Mouse (Mus musculus) liver, embryonic 16.5 days (tissue): ENCODE results near the gene Hic1. TPM values are rescaled to one million over a fixed set of nuclear protein-coding genes. Genes with fewer than 3 reads are reported as not detected.

ENCODE experiments used
- ATAC-seq: fragments of 200-750 bp; cut with Nextera tagmentation; 2 replicates; pipeline ENCODE4 v1.8.0; 2017; ENCODE audit warnings: low read depth, mild to moderate bottlenecking, moderate number of reproducible peaks, moderate library complexity
- H3K27ac ChIP-seq: fragments of 300-500 bp; sonication (generic); 2 replicates; pipeline ENCODE4 v1.5.1; 2014; ENCODE audit warnings: mild to moderate bottlenecking, low read length
- H3K27me3 ChIP-seq: fragments of 300-500 bp; sonication (generic); 2 replicates; pipeline ENCODE4 v1.6.1; 2014; ENCODE audit warnings: low read depth, low read length, mixed read lengths; ENCODE audit not compliant: control insufficient read depth, insufficient read depth
- H3K36me3 ChIP-seq: fragments of 300-500 bp; sonication (generic); 2 replicates; pipeline ENCODE4 v1.6.1; 2014; ENCODE audit warnings: mild to moderate bottlenecking; ENCODE audit not compliant: control insufficient read depth, insufficient read depth
- H3K4me1 ChIP-seq: fragments of 300-500 bp; sonication (generic); 2 replicates; pipeline ENCODE4 v1.6.1; 2014; ENCODE audit warnings: low read depth, low read length, mixed read lengths; ENCODE audit not compliant: control insufficient read depth
- H3K4me2 ChIP-seq: fragments of 300-500 bp; sonication (generic); 2 replicates; pipeline ENCODE4 v1.6.1; 2014; ENCODE audit warnings: low read depth, low read length, mixed read lengths
- H3K4me3 ChIP-seq: fragments of 300-500 bp; sonication (generic); 2 replicates; pipeline ENCODE4 v1.5.1; 2014; ENCODE audit warnings: low read depth, mild to moderate bottlenecking, low read length
- H3K9ac ChIP-seq: fragments of 300-500 bp; sonication (generic); 2 replicates; pipeline ENCODE4 v1.6.1; 2014; ENCODE audit warnings: low read depth, low read length
- H3K9me3 ChIP-seq: fragments of 300-500 bp; sonication (generic); replicated peaks from 2 replicates; pipeline ENCODE4 v1.6.1; 2016; ENCODE audit warnings: low read length; ENCODE audit not compliant: control insufficient read depth
- WGBS: fragments of 180-500 bp; shearing (Covaris S2); extraction: QIAGEN DNeasy Blood & Tissue Kit; methylation state at CpG from one replicate; pipeline ENCODE4 v1.1.7; 2014; ENCODE audit not compliant: insufficient replicate concordance; 5-methylcytosine and 5-hydroxymethylcytosine counted together
- polyA plus RNA-seq: library from polyadenylated mRNA; unstranded; fragments of >200 nt; fragmentation: Nextera tagmentation; extraction: Ambion mirVana; gene quantifications from 2 replicates; pipeline ENCODE4 v1.2.1, GENCODE M21; 2015

The Hic1 gene
- polyA plus RNA-seq, 1 experiment from 2014 or later = 1.0 TPM

DNA sequence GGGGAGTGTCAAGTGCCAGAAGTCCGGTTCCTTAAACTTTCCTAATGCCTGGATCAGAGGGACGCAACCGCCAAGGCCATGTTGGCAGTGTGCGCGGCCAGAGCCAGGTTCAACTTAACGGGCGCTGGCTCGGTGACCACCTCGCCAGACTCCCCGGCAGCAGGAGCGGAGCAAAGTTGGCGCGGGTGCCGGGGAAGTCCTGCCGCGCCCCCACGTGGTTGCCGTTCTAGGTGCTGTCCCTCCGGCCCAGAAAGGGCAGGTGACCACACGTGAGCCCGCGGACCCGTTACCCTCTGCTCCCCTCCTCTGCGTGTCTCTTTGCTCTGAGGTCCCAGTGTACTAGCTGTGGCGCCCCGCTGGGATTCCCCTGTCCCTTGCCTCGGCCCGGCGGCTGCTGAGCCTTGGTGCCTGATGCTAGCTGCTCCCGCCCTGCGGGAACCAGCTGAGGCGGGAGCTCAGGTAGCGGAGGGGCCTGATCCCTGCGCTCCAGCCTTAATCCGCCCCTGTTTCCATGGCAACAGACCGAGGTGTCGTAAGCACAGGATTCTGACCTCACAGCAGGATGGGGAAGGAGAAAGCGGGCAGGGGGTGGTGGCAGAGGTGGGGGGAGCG, 25.6 kb upstream of the Hic1 start:
- Histone ChIP-seq H3K4me2 (peak overlapping the region; percentile 72), H3K27ac (no peak overlapping the region), H3K36me3 (no peaks in the 10 kb centered on the region), H3K4me1 (peaks cover 25% of the 10 kb centered on the region), H3K4me3 (peak overlapping the region; percentile 59), H3K27me3 (peaks cover 56% of the 10 kb centered on the region), H3K9ac (no peak overlapping the region), H3K9me3 (no peaks in the 10 kb centered on the region)
- ATAC-seq = 0 out of 2 replicates have a peak, but pooled peaks have one; percentile 2
- 1% methylated on average over 39 of the region's 39 CpGs for WGBS

DNA sequence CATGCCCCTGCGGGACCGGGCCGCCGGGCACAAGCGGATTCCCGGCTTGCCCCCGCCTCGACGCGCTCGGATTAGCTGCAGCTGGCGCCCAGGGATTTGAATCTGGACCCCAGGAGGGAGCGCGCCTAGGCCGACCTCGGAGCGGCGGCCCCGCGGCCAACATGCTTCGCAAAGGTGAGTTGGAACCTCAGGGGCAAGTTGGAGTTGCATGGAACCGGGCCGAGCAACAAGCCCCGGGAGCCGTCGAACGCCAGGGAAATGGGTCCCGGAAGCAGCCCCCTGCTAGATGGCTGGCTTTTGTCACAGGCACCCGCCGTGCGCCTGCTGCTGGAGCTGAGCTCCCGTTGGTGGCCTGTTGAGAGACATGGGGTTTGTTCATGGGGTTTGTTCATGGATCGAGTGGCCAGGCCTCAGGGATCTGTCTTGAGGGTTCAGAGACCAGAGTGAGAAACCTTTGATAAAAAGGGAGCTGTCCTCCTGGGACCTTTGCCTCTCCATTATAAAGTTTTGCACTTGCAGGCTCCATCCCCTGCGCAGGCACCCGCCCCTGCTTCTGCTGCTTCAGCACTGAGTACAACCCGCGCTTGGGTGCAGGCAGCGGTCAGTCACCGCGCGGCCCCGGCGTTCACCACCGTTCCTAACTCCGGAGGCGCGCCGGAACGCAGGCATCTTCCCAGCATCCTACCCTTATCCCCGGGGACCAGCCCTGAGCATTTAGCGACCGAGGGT, 25.0 kb upstream of the Hic1 start:
- peak overlapping the region; percentile 59 for H3K4me3 ChIP-seq
- peaks cover 56% of the 10 kb centered on the region for H3K27me3 ChIP-seq
- H3K4me1 ChIP-seq = peaks cover 32% of the 10 kb centered on the region
- H3K4me2 ChIP-seq = peak overlapping the region; percentile 72
- no peaks in the 10 kb centered on the region for H3K9me3 ChIP-seq
- H3K9ac ChIP-seq = no peak overlapping the region
- H3K27ac ChIP-seq = no peak overlapping the region
- WGBS = 1% methylated on average over 52 of the region's 52 CpGs
- ATAC-seq = no peak
- H3K36me3 ChIP-seq = no peaks in the 10 kb centered on the region

DNA sequence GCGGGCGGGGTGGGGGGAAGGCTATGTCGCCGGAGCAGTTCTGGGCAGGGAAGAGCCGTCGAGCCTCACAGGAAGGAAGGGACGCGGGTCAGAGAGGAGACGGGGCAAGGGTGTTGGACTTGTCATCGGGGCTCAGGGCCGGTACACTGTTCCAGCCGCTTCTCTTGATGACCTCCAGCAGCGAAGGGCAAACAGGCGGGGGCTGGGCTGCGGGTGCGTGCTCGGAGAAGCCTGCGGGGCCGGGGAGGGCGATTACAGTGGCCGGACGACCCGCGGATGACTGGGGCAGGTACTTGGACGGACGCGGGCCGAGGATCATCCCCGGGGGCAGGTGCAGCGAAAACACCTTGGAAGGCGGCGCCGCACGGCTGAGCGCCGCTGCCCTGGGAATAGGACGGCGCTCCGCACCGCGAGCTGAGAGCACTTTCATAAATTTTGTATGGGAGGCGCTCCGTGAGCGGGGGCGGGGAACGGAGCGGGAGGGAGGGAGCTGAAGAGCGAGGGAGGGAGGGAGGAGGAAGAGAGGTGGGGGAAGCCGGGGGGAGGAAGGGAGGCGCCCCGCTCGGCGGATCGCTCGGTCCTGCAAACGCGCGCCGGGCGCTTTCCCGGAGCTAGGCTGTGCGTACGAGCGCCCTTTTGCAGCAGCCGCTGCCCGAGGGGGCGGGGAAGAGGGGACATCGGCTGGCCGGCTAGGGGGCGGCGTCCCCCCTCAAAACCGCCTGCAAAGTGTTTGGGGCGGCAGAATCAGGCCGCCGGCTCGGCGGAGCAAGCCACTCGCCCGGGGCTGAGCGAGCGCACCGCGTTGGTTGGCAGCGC, 24.1 kb upstream of the Hic1 start, which contains the start of gene Rtn4rl1:
Gene Rtn4rl1, plus strand, starts transcription at position 528 of the 816 bp plus-strand sequence.
- H3K36me3 ChIP-seq = no peaks in the 10 kb centered on the region
- peak within 1 kb of the TSS; percentile 59 for H3K4me3 ChIP-seq
- H3K9me3 ChIP-seq = no peaks in the 10 kb centered on the region
- WGBS = under 1% methylated on average over 81 of the region's 84 CpGs
- H3K4me2 ChIP-seq = peak within 1 kb of the TSS; percentile 72
- no peak within 1 kb of the TSS for H3K27ac ChIP-seq
- ATAC-seq = 0 out of 2 replicates have a peak, but pooled peaks have one; percentile 5
- H3K9ac ChIP-seq = peak within 1 kb of the TSS; percentile 14; the same call in 1 of the 2 replicates
- H3K27me3 ChIP-seq = peaks cover 56% of the 10 kb centered on the region
- peaks cover 39% of the 10 kb centered on the region for H3K4me1 ChIP-seq

DNA sequence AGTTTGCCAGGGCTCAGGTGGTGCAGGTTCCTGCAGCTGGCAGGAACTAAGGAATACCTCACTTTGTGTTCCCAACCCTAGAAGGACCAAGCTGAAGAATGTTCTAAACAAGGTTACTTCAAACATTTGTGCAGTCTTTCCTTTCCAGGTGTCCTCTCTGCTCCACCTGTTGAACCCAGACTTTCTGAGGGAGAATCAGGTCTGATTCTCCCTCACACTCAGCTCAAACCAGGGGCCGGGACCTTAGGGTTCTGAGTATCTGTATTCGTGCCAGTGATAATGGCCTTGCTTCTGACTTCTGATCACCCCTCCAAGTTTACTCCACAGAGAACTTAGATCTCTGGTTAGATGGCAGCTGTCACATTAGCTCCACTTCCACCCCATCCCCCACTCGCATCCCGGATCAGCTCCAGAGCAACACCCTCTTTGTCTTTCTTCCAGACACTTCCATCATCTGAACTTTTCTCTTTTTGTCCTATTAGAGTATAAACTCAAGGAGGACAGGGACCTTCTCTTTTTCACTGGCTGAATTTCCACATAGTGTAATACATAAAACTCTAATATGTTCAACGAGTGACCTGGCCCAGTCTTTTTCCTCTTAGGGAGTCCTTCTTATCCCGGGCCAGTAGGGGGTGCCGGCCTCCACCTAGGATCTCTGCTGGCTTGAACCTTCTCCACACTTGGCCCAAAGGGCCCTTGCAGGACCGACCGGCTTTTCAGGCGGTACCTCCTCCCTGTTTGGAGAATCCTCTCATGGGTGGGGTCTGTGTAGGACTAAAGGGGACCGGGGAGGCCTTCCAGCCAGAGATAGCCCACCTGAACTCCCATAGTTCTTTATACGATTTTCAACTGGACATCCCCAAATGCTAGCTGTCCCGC, 23.3 kb upstream of the Hic1 start:
- Histone ChIP-seq H3K9me3 (no peaks in the 10 kb centered on the region), H3K4me3 (peak overlapping the region; percentile 59), H3K9ac (no peak overlapping the region), H3K4me1 (peaks cover 39% of the 10 kb centered on the region), H3K27ac (no peak overlapping the region), H3K4me2 (peak overlapping the region; percentile 72), H3K36me3 (no peaks in the 10 kb centered on the region), H3K27me3 (peaks cover 55% of the 10 kb centered on the region)
- 23% methylated on average over 13 of the region's 13 CpGs for WGBS
- ATAC-seq = peak; percentile 44; the same call in 1 of the 2 replicates

DNA sequence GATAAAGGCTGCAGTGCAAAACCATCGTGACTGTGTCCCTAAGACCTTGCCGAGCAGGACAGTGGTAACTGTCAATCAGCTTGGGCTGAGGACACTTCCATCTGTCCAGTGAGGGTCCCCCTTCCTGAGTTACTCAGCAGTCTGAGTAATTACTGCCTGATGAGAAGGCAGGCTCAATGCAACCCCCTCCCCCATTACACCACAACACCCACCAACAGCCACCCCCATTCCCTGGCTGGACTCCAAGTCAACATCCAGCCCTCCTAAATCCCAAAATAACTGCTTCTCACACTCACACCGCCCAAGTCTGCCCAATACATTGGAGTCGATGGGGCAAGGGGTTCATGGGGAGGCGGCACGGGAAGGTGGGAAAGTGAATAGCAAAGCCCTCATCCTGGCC, 22.5 kb upstream of the Hic1 start:
- Histone ChIP-seq H3K9me3 (no peaks in the 10 kb centered on the region), H3K27ac (no peak overlapping the region), H3K4me2 (no peak overlapping the region), H3K4me1 (peaks cover 39% of the 10 kb centered on the region), H3K36me3 (no peaks in the 10 kb centered on the region), H3K4me3 (no peak overlapping the region), H3K9ac (no peak overlapping the region), H3K27me3 (peaks cover 50% of the 10 kb centered on the region)
- WGBS = 60% methylated on average over 6 of the region's 6 CpGs
- no peak for ATAC-seq

DNA sequence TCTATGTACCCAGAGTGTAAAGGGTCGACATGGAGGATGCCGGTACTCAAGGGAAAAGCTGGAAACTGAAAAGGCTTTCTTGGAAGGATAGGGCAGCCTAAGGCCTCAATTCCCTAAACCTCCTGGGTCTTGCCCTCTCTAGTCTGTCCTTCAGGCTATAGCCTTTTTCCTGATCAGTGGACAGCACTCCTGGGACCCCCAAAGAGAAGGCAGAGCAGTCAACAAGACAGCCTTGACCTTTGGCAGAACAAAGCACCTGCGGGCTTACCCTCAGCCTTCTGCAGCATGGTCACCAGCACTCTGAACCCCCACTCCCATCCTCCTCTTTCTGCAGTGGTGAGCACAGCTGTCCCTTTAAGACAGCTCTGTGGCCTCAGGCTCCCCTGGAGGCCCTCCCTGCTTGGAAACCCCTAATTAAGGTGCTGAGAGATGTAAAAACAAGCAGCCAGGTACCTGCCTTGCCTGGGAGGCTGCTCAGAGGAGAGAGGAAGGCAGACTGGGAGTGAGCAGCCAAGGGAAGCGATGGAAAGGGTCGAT, 21.7 kb upstream of the Hic1 start, which contains the start of gene Dph1:
Gene Dph1, minus strand, starts transcription at position 337 of the 537 bp plus-strand sequence.
- WGBS = 46% methylated on average over 5 of the region's 5 CpGs
- ATAC-seq = no peak
- Histone ChIP-seq H3K9ac (peak within 1 kb of the TSS; percentile 68), H3K4me2 (peak within 1 kb of the TSS; percentile 89), H3K36me3 (no peaks in the 10 kb centered on the region), H3K9me3 (no peaks in the 10 kb centered on the region), H3K4me3 (peak within 1 kb of the TSS; percentile 85), H3K4me1 (peaks cover 39% of the 10 kb centered on the region), H3K27me3 (peaks cover 42% of the 10 kb centered on the region), H3K27ac (peak within 1 kb of the TSS; percentile 67)

DNA sequence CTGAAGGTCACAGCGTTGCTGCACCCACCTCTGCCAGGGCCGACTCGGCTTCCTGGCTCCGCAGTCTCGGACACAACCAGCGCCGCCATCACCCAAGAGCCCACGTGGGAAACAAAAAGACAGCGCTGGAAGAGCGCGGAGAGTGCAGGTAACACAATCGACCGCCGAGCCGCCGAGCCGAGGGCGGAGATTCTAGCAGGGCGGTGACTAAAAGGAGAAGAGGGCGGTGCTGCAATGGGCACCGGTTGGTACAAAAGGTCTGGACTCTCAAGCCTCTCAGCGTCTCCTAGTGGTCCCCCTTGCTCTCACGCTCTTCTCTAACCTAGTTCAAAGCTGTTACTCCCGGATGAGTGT, 21.0 kb upstream of the Hic1 start:
- under 1% methylated on average over 24 of the region's 24 CpGs for WGBS
- Histone ChIP-seq H3K4me1 (peaks cover 39% of the 10 kb centered on the region), H3K9ac (peak overlapping the region; percentile 68), H3K9me3 (no peaks in the 10 kb centered on the region), H3K27ac (peak overlapping the region; percentile 67), H3K27me3 (peaks cover 35% of the 10 kb centered on the region), H3K4me2 (peak overlapping the region; percentile 89), H3K4me3 (peak overlapping the region; percentile 85), H3K36me3 (no peaks in the 10 kb centered on the region; the same call in 1 of the 2 replicates)
- peak; percentile 83 for ATAC-seq
